Mouse (Mus musculus) cortical plate, adult 2 months (tissue): ENCODE measurements around the gene Cyb561. TPM values are rescaled to one million over a fixed set of nuclear protein-coding genes. Genes with fewer than 3 reads are reported as not detected.

Source experiments
- H3K27ac ChIP-seq: fragments of 200-500 bp; 2 replicates; pipeline ENCODE4 v1.5.1; 2012; ENCODE audit warnings: low read length, control low read depth, inconsistent platforms; ENCODE audit not compliant: insufficient read depth
- H3K4me1 ChIP-seq: fragments of 200-500 bp; 2 replicates; pipeline ENCODE4 v1.6.1; 2011; ENCODE audit warnings: low read length; ENCODE audit not compliant: control insufficient read depth, insufficient read depth
- H3K4me3 ChIP-seq: fragments of 200-500 bp; 2 replicates; pipeline ENCODE4 v1.5.1; 2011; ENCODE audit warnings: mild to moderate bottlenecking, low read length, control low read depth; ENCODE audit not compliant: insufficient read depth
- CTCF ChIP-seq: fragments of 200-500 bp; IDR thresholded peaks from 2 replicates; pipeline ENCODE4 v1.5.1; 2011; ENCODE audit warnings: mild to moderate bottlenecking, control low read depth, low read length; ENCODE audit not compliant: insufficient read depth; ENCODE audit errors: extremely low read depth
- POLR2A ChIP-seq: fragments of 200-500 bp; IDR thresholded peaks from 2 replicates; pipeline ENCODE4 v1.6.1; 2011; ENCODE audit warnings: mild to moderate bottlenecking, low read length, control low read depth; ENCODE audit not compliant: insufficient read depth; ENCODE audit errors: extremely low read depth
- polyA plus RNA-seq: library from polyadenylated mRNA; depleted of rRNA; stranded (reverse); fragments of >200 nt; gene quantifications from 2 replicates; pipeline ENCODE4 v1.2.3, GENCODE M21; 2012; rRNA removed

The Cyb561 gene
- polyA plus RNA-seq = 66.6 and 67.1 TPM in 2 replicates

- no peak within 1 kb of the TSS for H3K4me3 ChIP-seq
- TF ChIP-seq CTCF (no peak), POLR2A (no peak)
- no peak within 1 kb of the TSS for H3K27ac ChIP-seq
- peaks cover 1% of the 10 kb centered on the region; the same call in 1 of the 2 replicates for H3K4me1 ChIP-seq
Measured at GRCm38 (mm10) chr11:105952911-105953386, at the start of gene Cyb561. Cyb561 (minus strand) TSS chr11:105953336.

DNA sequence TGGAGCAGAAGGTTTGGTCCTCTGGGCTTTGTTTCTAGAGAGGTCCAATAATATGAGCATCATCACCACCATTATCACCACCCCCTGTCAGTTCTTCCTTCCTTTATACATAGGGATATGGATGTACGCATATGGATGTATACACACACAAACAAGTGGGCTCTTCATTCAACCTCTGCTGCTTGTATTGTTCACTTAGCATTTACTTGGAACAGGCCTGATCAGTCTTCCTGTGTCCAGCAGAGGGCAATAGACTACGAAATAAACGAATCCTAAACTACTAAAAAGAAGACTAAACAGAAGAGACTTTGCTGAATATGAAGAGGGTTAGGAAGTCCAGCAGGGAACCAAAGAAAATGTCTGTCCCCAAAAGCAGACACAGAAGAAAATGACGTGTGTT is 48.6 kb upstream of the Cyb561 start:
- Histone ChIP-seq H3K4me3 (no peak overlapping the region), H3K4me1 (no peaks in the 10 kb centered on the region), H3K27ac (no peak overlapping the region)
- TF ChIP-seq CTCF (peak; percentile 24; the same call in 1 of the 2 replicates), POLR2A (no peak)

DNA sequence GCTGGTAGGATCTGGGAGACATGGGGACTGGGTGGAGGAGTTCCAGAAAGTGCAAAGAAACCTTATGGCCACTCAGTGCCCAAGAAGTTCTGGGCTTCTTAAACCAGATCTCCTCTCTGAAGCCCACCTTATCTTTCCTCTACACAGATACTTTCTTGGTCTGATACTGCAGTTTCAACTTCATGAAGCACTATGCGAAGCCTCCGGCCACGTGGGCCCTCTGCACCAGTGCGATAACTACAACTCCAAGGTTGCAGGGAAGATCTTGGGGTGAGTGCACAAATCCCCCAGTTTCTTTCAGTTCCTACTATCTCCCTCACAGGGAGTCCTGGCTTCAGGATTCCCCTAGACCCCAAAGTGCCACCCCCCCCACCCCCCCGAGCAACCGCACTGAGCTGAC is 46.9 kb upstream of the Cyb561 start:
- H3K4me3 ChIP-seq = no peak overlapping the region
- no peak for TF ChIP-seq POLR2A
- TF ChIP-seq CTCF = no peak
- no peaks in the 10 kb centered on the region for H3K4me1 ChIP-seq
- H3K27ac ChIP-seq = no peak overlapping the region

GRCm38 (mm10) chr11:105994375-105994774 is 41.2 kb upstream of the Cyb561 start, which contains the start of gene Ace3:
Ace3 (plus strand) TSS chr11:105994675.
- Histone ChIP-seq H3K27ac (no peak within 1 kb of the TSS), H3K4me3 (no peak within 1 kb of the TSS), H3K4me1 (no peaks in the 10 kb centered on the region)
- TF ChIP-seq POLR2A (no peak), CTCF (no peak)

DNA sequence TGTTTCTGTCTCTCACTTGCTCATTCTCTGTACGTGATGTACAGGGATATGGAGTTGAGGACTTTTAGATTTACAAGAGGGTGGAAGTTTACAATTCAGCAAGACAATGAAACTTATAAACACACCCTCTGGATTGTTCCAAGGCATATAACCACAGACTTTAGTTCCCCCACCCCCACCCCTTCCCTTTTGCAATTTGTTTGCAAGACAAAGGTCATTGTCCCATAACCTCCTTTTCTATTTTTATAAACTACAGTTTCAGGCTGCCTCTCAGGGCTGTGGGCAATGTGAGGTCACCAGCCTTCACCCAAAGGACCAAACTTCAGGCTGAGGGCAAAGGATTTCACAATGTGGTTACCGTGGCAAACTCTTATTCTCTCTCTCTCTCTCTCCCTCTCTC is 37.1 kb upstream of the Cyb561 start:
- no peak for TF ChIP-seq CTCF
- TF ChIP-seq POLR2A = no peak
- Histone ChIP-seq H3K4me3 (no peak overlapping the region), H3K27ac (no peak overlapping the region), H3K4me1 (no peaks in the 10 kb centered on the region)

DNA sequence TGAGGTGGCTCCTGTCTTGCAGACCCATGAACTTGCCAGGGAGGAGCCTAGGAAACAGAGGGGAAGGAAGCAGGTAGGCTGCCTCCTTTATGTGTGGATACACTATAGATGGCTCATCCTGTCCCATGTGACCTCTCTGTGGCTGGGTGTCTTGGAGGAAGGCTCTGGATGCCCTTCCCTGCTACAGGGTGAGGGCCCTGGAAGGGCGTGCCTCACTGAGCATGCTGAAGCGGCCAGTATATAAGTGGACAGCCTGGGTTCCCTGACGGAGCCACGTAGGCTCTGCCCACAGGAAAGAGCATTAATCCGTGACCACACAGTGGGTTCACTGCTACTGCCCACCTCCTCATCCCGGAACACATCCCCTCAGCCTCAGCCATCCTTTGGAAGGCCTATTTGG is 36.3 kb upstream of the Cyb561 start:
- no peak for TF ChIP-seq POLR2A
- TF ChIP-seq CTCF = no peak
- Histone ChIP-seq H3K4me3 (no peak overlapping the region), H3K4me1 (no peaks in the 10 kb centered on the region), H3K27ac (no peak overlapping the region)

DNA sequence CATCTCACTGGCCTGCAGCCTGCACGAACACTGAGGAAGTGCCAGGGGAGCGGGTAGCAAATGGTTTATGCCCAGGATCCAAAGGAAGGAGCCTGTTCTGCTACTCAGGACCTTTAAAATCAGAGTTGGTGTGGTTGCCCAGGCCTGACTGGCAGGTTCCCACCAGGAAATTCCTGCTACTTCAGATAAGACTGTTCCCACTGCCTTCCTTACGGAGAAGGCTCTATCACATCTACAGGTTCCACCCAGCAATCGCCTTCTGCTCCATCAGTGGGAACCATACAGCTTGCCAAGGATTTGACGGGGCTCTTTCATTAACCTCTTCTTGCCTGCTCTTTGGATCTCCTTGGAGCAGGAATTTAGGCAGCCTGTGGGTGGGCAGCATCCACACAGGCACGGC is 34.3 kb upstream of the Cyb561 start:
- H3K4me3 ChIP-seq = no peak overlapping the region
- TF ChIP-seq CTCF (no peak), POLR2A (no peak)
- H3K27ac ChIP-seq = no peak overlapping the region

DNA sequence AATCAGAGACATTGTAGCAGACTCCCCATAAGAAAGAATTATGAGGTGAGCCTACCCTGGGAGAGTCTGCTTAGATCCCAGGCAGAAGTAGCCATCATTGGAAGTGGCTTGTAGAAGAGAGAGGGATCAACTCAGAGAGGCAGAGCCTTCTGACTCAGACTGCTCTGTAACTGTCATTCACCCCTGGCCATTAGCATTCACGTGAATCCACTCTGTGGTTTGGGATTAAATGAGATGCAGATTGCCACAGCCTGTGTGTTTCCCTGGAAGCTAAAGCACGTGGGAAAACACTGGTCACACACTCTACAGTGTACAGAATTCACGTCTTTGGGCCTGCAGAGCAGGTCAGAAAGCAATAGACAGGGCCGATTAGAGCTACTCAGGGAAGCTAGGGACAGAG is 31.3 kb upstream of the Cyb561 start:
- H3K27ac ChIP-seq = no peak overlapping the region
- no peak overlapping the region for H3K4me3 ChIP-seq
- H3K4me1 ChIP-seq = no peaks in the 10 kb centered on the region
- TF ChIP-seq CTCF (no peak), POLR2A (no peak)

More for the DNA sequence above, 34.3 kb upstream of the Cyb561 start:
- no peaks in the 10 kb centered on the region for H3K4me1 ChIP-seq

GRCm38 (mm10) chr11:105978634-105979033 is 25.5 kb upstream of the Cyb561 start:
- TF ChIP-seq CTCF (no peak), POLR2A (no peak)
- Histone ChIP-seq H3K4me3 (no peak overlapping the region), H3K27ac (no peak overlapping the region), H3K4me1 (no peaks in the 10 kb centered on the region)

DNA sequence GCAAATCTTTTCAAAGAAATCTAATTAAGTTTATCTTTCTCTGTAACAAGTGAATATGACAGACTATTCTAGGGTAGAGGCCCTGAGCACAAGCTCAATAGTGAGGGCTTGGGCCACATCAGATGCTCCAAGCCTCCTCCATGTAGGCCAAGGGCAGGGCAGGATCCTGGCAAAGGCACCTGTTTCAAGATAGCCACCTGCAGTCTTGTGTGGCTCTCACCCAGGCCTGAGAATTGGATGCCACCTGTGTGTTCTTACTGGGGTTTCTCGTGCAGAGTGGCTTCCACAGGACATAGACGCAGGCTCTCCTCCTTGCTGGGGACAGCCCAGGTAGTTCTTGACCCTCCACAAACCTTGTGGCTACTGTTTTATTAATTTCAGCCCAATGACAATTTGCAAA is 25.1 kb upstream of the Cyb561 start:
- Histone ChIP-seq H3K4me3 (no peak overlapping the region), H3K4me1 (no peaks in the 10 kb centered on the region), H3K27ac (no peak overlapping the region)
- TF ChIP-seq CTCF = no peak
- no peak for TF ChIP-seq POLR2A

DNA sequence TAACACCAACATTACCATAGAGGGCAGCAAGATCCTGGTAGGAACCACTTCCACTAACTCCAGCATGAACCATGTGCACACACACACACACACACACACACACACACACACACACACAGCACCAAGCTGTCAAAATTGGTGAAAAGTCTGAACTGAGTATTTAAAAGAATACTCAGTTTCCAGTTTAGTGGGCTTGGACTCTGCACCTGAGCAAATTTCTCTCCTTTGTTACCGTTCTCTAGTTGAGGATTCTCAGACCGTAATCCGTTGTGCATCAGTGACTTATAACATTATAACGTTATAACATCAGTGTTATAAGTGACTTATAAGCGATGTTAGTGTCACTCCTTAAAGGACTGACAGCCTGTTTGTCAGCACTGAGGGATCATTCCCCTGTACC is 22.5 kb upstream of the Cyb561 start:
- Histone ChIP-seq H3K4me3 (no peak overlapping the region), H3K27ac (no peak overlapping the region), H3K4me1 (no peaks in the 10 kb centered on the region)
- TF ChIP-seq POLR2A (no peak), CTCF (no peak)
